ENCODE assay signal across 8 mouse cellular contexts in genomic region chr6:124915160-124915941, GRCm38 (mm10). TPM values are rescaled to one million over a fixed set of nuclear protein-coding genes. Genes with fewer than 3 reads are reported as not detected.
A peak's percentile ranks its signal among the peaks of the same experiment; 100 is the strongest.
DNase-seq lines count a peak whose midpoint lies in the region; ATAC-seq and TF ChIP-seq lines count a peak whose summit lies in the region.

No protein-coding gene starts in this region.

- TF ChIP-seq CTCF in cerebellum, adult 2 months (IDR thresholded peaks at IDR 0.05; ENCODE audit: borderline replicate concordance, insufficient read depth, low read depth, low read length), result no peak
- no peak for TF ChIP-seq CTCF in E14TG2a.4 (conservative IDR thresholded peaks at IDR 0.05; ENCODE audit: low read length)
- no peak for TF ChIP-seq CTCF in embryonic fibroblast, embryonic 13.5 days (IDR thresholded peaks at IDR 0.05; ENCODE audit: borderline replicate concordance, insufficient read depth, low read length)
- TF ChIP-seq CTCF in lung, postnatal 0 days (IDR thresholded peaks at IDR 0.05), result no peak

- H3K9me3 ChIP-seq in E14TG2a.4 (ENCODE audit: low read length), result no peaks in the 10 kb centered on the region
- H3K9me3 ChIP-seq in lung, postnatal 0 days (ENCODE audit: low read length), result no peaks in the 10 kb centered on the region

- no peak for ATAC-seq in lung, postnatal 0 days

- H3K36me3 ChIP-seq in E14TG2a.4 (ENCODE audit: insufficient read depth, low read length), result peaks cover 36% of the 10 kb centered on the region
- H3K36me3 ChIP-seq in lung, postnatal 0 days (ENCODE audit: insufficient read depth, low read length), result peaks cover 9% of the 10 kb centered on the region; the same call in 1 of the 2 replicates

- peak; percentile 11; the same call in 1 of the 2 replicates for TF ChIP-seq POLR2A in cerebellum, adult 2 months (IDR thresholded peaks at IDR 0.05; ENCODE audit: borderline replicate concordance, insufficient read depth, low read length)
- TF ChIP-seq POLR2A in embryonic fibroblast, embryonic 13.5 days (IDR thresholded peaks at IDR 0.05; ENCODE audit: low read depth, low read length), result peak; percentile 12

- intact Hi-C loops in left cerebral cortex, postnatal 14 days (cut with DNase I), result no loop called here

- TF ChIP-seq EP300 in lung, postnatal 0 days (IDR thresholded peaks at IDR 0.05), result no peak

- DNase-seq in cerebellum, adult 2 months, result peak; percentile 51 to 64
- DNase-seq in cerebellum, postnatal 36 days, result no peak
- DNase-seq in kidney, adult 18-20 months, result peak; percentile 75
- DNase-seq in lung, postnatal 0 days (ENCODE audit: low spot score), result peak; percentile 53
- no peak for DNase-seq in adipocyte (ENCODE audit: low spot score)
- DNase-seq in left cerebral cortex, postnatal 14 days (ENCODE audit: low spot score in 2 of 2), result no peak

- peak overlapping the region; percentile 85 for H3K4me3 ChIP-seq in cerebellum, adult 2 months (replicated peaks; ENCODE audit: insufficient read depth, low read depth, low read length)
- peak overlapping the region; percentile 88 for H3K4me3 ChIP-seq in E14TG2a.4 (replicated peaks; ENCODE audit: low read length)
- H3K4me3 ChIP-seq in embryonic fibroblast, embryonic 13.5 days (ENCODE audit: insufficient read depth, low read length), result peak overlapping the region; percentile 56
- peak overlapping the region; percentile 97 for H3K4me3 ChIP-seq in lung, postnatal 0 days (ENCODE audit: low read depth, low read length)

- no peaks in the 10 kb centered on the region for H3K27me3 ChIP-seq in cerebellum, adult 2 months (ENCODE audit: control insufficient read depth, insufficient read depth, low read length)
- peaks cover 6% of the 10 kb centered on the region for H3K27me3 ChIP-seq in E14TG2a.4 (ENCODE audit: insufficient read depth, low read length)
- H3K27me3 ChIP-seq in lung, postnatal 0 days (replicated peaks; ENCODE audit: insufficient read depth, low read length), result no peaks in the 10 kb centered on the region

- no peak overlapping the region for H3K27ac ChIP-seq in cerebellum, adult 2 months (ENCODE audit: insufficient read depth, low read length)
- no peak overlapping the region for H3K27ac ChIP-seq in embryonic fibroblast, embryonic 13.5 days (ENCODE audit: insufficient read depth, low read length)
- peak overlapping the region; percentile 100 for H3K27ac ChIP-seq in lung, postnatal 0 days (ENCODE audit: low read length)

- H3K4me1 ChIP-seq in cerebellum, adult 2 months (ENCODE audit: control insufficient read depth, insufficient read depth, low read length), result peaks cover 11% of the 10 kb centered on the region
- H3K4me1 ChIP-seq in E14TG2a.4 (replicated peaks; ENCODE audit: low read depth, low read length), result peaks cover 83% of the 10 kb centered on the region
- no peaks in the 10 kb centered on the region; the same call in 1 of the 2 replicates for H3K4me1 ChIP-seq in embryonic fibroblast, embryonic 13.5 days (ENCODE audit: control insufficient read depth, insufficient read depth, low read length)
- peaks cover 11% of the 10 kb centered on the region; the same call in 1 of the 2 replicates for H3K4me1 ChIP-seq in lung, postnatal 0 days (ENCODE audit: insufficient read depth, low read depth, low read length)

- 5% methylated on average over 22 of the region's 22 CpGs for WGBS in cerebellum, adult 2 months
- 21% methylated on average over 22 of the region's 22 CpGs for WGBS in lung, postnatal 0 days

- peak overlapping the region; percentile 98 for H3K9ac ChIP-seq in lung, postnatal 0 days (replicated peaks; ENCODE audit: low read depth)

- H3K4me2 ChIP-seq in lung, postnatal 0 days (replicated peaks; ENCODE audit: low read depth, low read length), result peak overlapping the region; percentile 94

RNA-seq across cellular contexts. Expression of gene Lag3, which starts 3.8 kb away (rescaled TPM):
- 1.5 TPM in 2 replicates for polyA plus RNA-seq in cerebellum, adult 2 months (2012; rRNA removed)
- polyA plus RNA-seq in embryonic fibroblast, embryonic 13.5 days (2011; ENCODE audit: insufficient read length, low read depth, missing spikeins), result 1.2 TPM in 2 replicates
- 2.3 TPM in 2 replicates for polyA plus RNA-seq in lung, postnatal 0 days (2015; fragmentation: Nextera tagmentation; extraction: Ambion mirVana)
- 1 to 10 TPM; 2.1 to 3.0 TPM for total RNA-seq in left cerebral cortex, postnatal 14 days (2021)

RNA-seq across cellular contexts. Expression of gene Ptms, which starts 4.6 kb away (rescaled TPM):
- 958 and 983 TPM in 2 replicates for polyA plus RNA-seq in cerebellum, adult 2 months (2012; rRNA removed)
- 602 and 622 TPM in 2 replicates for polyA plus RNA-seq in embryonic fibroblast, embryonic 13.5 days (2011; ENCODE audit: insufficient read length, low read depth, missing spikeins)
- polyA plus RNA-seq in lung, postnatal 0 days (2015; fragmentation: Nextera tagmentation; extraction: Ambion mirVana), result 533 and 563 TPM in 2 replicates
- total RNA-seq in left cerebral cortex, postnatal 14 days (2021), result 1,000 to 10,000 TPM; 1,161 to 1,212 TPM

RNA-seq across cellular contexts. Expression of gene Mlf2, which starts 15.8 kb away (rescaled TPM):
- 669 and 677 TPM in 2 replicates for polyA plus RNA-seq in cerebellum, adult 2 months (2012; rRNA removed)
- 250 and 255 TPM in 2 replicates for polyA plus RNA-seq in embryonic fibroblast, embryonic 13.5 days (2011; ENCODE audit: insufficient read length, low read depth, missing spikeins)
- polyA plus RNA-seq in lung, postnatal 0 days (2015; fragmentation: Nextera tagmentation; extraction: Ambion mirVana), result 289 and 300 TPM in 2 replicates
- total RNA-seq in left cerebral cortex, postnatal 14 days (2021), result 100 to 1,000 TPM; 670 to 685 TPM

RNA-seq across cellular contexts. Expression of gene Cd4, which starts 27.3 kb away (rescaled TPM):
- polyA plus RNA-seq in cerebellum, adult 2 months (2012; rRNA removed), result 0.05 and 0.26 TPM in 2 replicates
- polyA plus RNA-seq in embryonic fibroblast, embryonic 13.5 days (2011; ENCODE audit: insufficient read length, low read depth, missing spikeins), result not detected in 2 replicates
- polyA plus RNA-seq in lung, postnatal 0 days (2015; fragmentation: Nextera tagmentation; extraction: Ambion mirVana), result 0.07 and 0.10 TPM in 2 replicates
- 1 to 10 TPM; 1.1 to 1.5 TPM for total RNA-seq in left cerebral cortex, postnatal 14 days (2021)

RNA-seq across cellular contexts. Expression of gene Cops7a, which starts 50.0 kb away (rescaled TPM):
- polyA plus RNA-seq in cerebellum, adult 2 months (2012; rRNA removed), result 276 and 289 TPM in 2 replicates
- polyA plus RNA-seq in embryonic fibroblast, embryonic 13.5 days (2011; ENCODE audit: insufficient read length, low read depth, missing spikeins), result 77.4 and 94.3 TPM in 2 replicates
- 112 and 118 TPM in 2 replicates for polyA plus RNA-seq in lung, postnatal 0 days (2015; fragmentation: Nextera tagmentation; extraction: Ambion mirVana)
- 100 to 1,000 TPM; 140 to 142 TPM for total RNA-seq in left cerebral cortex, postnatal 14 days (2021)

Comparison
In these comparisons a context has a peak if more than half of its experiments do, and no peak if none do; other contexts are left out.
1. DNase-seq: peak in cerebellum, adult 2 months (2 of 2), kidney, adult 18-20 months (single experiment) and lung, postnatal 0 days (single experiment); none in cerebellum, postnatal 36 days (0 of 2), adipocyte (single experiment) and left cerebral cortex, postnatal 14 days (0 of 2).
2. Peak in every context shown above with its lines, with median percentiles within 50 percentile points of each other: H3K4me3 ChIP-seq.